Mouse (Mus musculus) ovary, adult 18-20 months (tissue): Measurements from ENCODE around the gene Szrd1.
"Not testable (repeated sequence)": the region's sequence is repeated elsewhere in the genome, so short reads cannot be mapped to it uniquely, and the experiment has no call there.

Experiments used
- DNase-seq: peaks from one replicate; pipeline ENCODE4 v3.0.0; 2022; ENCODE audit warnings: low spot score, mixed read lengths

Szrd1 gene

DNA sequence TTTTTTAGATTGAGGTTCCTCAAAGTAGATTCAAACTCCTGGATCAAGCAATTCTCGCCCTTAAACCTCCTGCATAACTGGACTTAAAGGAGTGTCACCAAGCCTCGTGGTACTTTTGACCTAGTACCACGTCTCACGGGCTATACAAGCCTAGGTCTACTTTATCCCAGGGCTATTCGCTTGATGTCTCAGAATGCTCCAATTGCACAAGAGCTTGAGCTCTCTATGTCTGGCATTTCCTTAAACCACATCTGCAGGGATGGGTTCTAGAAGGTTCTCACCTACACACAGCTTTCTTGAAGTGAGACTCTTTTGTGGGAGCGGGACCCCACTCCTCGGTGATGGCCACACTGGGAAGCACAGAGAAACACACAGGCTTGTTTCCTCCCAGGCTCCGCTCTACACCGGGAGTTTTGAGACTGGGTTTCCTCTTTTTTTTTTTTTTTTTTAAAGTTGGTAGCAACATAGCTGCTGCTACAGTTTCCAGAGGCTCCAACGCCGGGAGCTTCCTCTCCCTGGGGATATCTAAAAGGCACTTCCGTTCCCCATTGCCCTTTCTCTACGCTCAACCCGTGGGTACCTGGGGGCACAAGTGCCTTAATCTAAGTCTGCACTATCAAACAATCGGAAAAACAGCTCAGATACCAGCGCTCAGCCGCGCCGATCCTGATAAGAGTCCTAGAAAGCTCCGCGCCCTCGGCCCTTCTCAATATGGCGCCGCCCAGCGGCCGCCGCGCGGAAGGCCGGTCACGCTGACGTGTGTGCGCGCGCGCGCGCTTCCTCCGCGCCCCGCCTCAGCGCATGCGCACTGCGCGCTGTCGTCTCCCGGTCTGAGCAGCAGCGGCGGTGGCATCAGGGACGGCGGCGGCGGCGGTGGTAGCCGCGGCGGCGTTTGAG lies 7.8 kb upstream of the Szrd1 start, which contains the start of gene Fbxo42:
Gene Fbxo42, plus strand, starts transcription at position 802 of the 897 bp plus-strand sequence.
- DNase-seq = peak; percentile 86

DNA sequence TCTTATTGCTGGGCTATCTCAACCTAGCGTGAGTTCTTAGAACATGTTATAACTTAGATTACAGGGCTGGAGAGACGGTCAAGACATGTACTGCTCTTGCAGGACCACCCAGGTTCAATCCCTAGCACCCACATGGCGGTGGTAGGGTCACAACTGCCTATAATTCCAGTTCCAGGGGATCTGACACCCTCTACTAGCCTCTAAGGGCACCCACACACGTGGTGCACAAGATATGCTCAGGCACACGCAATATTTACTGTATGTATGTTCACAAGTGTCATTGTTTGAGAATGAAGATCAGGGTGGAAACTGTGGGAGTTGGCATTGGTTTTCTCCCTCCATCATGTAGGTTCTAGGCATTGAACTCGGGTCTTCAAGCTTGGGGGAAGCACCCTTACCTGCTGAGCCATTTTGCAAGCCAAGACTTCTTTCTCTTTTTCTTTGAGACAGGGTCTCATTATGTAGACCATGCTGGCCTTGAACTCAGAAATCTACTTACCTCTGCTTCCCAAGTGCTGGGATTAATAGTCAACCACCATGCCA lies 7.0 kb upstream of the Szrd1 start:
- DNase-seq = no peak

GRCm38 (mm10) chr4:141145124-141145523 lies 5.5 kb upstream of the Szrd1 start:
- DNase-seq = not testable (repeated sequence)

GRCm38 (mm10) chr4:141142285-141142811 lies 2.8 kb upstream of the Szrd1 start:
- DNase-seq = no peak

DNA sequence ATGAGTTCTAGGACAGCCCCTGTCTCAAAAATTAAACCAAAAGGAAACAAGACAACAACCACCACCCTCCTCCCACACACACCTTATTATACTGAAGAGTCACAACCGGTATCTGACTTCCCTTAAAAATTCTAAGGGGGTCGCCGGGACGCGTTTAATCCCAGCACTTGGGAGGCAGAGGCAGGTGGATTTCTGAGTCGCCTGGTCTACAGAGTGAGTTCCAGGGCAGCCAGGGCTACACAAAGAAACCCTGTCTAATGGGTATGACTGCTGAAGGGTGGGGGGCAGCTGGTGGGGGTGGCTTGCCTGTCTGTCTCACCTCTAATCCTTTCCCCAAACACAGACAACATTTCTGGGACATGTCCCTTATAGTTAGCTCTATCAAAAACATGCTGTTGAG lies 1.4 kb upstream of the Szrd1 start:
- DNase-seq = no peak

DNA sequence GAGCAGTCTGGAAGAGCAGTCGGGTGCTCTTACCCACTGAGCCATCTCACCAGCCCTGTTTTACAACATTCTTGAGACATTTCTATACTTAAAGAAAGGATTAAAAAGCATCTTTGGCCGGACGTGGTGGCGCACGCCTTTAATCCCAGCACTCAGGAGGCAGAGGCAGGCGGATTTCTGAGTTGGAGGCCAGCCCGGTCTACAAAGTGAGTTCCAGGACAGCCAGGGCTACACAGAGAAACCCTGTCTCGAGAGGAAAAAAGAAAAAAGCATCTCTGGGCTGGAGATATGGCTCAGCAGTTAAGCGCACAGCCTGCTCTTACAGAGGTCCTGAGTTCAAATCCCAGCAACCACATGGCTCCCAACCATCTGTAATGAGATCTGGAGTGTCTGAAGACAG lies 779 bp upstream of the Szrd1 start:
- not testable (repeated sequence) for DNase-seq

- DNase-seq = no peak
Measured at GRCm38 (mm10) chr4:141138425-141139115, 1.0 kb downstream of the Szrd1 start.

- DNase-seq = not testable (repeated sequence)
Measured at GRCm38 (mm10) chr4:141137740-141138139, 1.8 kb downstream of the Szrd1 start.

DNA sequence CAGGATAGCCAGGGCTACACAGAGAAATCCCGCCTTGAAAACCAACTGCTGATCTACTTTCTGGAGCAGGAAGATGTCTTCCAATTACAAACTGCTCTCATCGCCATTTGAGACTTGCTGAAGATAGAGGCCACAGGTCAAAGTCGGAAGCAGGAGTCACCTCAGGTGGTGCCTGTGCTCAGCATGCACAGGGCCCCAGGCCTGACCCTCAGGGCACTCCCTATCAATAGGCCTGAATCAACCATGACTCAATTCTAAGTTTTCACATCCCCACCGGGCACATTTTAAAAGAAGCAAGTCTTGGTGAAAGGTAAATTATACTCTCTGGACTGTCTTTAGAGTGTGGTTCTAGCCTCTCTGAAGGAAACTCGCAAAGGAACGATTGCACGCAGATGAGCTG lies 3.4 kb downstream of the Szrd1 start:
- DNase-seq = no peak

- DNase-seq = no peak
Measured at GRCm38 (mm10) chr4:141134751-141135530, 4.6 kb downstream of the Szrd1 start.

- DNase-seq = no peak
Measured at GRCm38 (mm10) chr4:141134031-141134441, 5.5 kb downstream of the Szrd1 start.

DNA sequence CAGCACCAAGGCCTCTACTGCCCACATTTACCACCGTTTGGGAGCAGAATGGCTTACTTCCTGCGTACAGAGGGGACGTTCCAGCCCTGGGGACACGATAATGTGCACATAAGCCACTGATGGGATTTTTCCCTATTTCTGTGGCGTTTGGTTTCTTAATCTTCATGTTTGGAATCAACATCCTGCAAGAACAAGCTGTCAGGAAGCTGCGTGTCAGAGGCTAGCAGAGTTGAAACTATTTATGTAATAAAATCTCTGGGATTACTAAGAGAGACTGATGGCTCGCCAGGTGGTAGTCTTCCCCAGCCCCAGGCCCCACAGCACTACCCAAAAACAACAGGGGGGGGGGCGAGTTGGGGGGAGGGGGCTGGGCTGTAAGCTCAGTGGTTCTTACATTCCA lies 6.3 kb downstream of the Szrd1 start:
- DNase-seq = no peak

GRCm38 (mm10) chr4:141132191-141132590 lies 7.4 kb downstream of the Szrd1 start:
- no peak for DNase-seq

GRCm38 (mm10) chr4:141131531-141132061 lies 8.0 kb downstream of the Szrd1 start:
- no peak for DNase-seq

DNA sequence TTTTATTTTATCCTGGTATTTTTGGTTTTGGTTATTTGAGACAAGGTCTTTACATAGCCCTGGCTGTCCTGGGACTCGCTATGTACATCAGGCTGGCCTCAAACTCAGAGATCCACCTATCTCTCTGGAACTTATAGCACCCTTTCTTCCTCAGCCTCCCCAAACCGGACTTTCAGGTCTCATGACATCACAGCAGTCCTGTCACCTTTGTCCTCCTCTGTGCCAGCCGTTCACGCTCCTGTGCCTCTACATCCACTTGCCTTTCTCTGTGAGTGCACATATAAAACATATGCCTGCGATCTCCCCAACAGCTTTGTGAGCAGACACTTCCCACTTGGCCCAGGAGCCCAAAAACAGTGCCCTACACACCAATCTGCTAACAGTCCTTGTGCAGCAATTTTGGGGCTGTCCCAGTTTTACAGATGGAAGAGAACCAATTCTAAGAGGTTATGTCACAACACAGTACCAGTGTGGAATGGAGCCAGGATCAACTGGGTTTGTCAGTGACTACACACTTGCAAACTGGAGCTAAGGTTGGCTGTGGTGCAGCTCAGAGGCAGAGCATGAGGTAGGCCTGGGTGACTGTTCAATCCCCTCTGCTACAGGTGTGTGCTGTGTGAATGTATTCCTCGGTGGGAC lies 8.8 kb downstream of the Szrd1 start:
- DNase-seq = no peak

DNA sequence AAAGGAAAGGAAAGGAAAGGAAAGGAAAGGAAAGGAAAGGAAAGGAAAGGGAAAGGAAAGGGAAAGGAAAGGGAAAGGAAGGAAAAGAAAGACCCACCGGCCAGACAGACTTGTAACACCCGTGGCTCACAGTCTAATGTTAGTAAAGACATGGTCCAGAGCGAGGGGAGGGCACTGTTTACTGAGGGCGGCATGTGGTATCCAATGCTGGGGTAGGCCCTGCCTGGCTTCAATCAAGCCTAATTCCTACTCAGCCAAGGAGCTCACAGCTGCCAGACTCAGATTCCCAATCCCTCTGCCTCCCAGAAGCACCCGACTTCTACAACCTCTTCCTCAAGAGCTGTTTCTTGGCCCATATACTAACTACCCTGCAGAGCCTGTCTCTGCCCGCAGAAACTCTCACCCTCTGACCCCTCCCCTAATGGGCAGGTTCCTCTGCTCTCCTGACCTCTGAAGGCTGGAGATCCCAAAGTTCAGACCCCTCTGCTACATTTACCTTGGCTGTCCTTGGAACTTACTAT lies 10.3 kb downstream of the Szrd1 start:
- no peak for DNase-seq

GRCm38 (mm10) chr4:141123065-141123464 lies 16.5 kb downstream of the Szrd1 start:
- no peak for DNase-seq

GRCm38 (mm10) chr4:141122663-141123062 lies 16.9 kb downstream of the Szrd1 start:
- no peak for DNase-seq

- no peak for DNase-seq
Measured at GRCm38 (mm10) chr4:141120700-141121099, 18.9 kb downstream of the Szrd1 start.

DNA sequence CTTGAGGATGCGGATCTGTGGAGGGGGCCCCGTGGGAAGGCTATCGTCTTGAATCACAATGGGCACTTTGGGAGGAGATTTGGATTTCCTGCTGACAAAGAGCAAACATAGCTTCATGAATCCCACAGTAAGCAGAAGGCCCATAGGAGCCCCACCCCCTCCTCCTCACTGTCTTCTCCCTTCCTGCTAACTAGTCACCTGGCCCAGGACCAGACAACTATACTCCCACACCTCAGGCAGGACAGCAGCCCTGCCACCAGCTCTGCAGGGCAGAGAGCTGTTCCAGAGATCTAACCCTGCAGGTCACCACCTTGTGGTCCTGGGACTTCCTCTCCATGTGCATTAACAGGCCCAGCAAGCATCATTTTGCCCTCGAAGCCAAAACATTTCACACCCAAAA lies 20.9 kb downstream of the Szrd1 start:
- DNase-seq = no peak

DNA sequence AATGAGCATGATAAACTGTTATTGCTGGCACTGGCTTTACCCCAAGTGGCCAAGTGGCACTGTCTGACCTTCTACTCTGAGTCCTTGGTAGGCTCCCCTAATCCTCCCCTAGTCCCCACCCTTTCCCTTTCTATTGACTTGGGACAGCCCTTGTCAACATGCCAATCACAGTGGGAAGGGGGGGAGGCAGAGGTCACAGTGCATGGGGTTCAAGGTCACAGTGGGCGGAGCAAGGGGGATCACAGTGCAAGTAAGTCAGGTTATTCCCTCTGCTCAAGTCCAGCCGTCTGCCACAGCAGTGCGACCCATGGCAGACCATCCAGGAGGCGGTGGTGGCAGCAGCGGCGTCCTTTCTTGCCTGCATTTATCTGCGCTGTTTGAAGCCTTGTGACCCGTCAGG lies 24.2 kb downstream of the Szrd1 start:
- DNase-seq = no peak
